Mouse (Mus musculus): Measurements from ENCODE around the gene Zfp575.

DNA sequence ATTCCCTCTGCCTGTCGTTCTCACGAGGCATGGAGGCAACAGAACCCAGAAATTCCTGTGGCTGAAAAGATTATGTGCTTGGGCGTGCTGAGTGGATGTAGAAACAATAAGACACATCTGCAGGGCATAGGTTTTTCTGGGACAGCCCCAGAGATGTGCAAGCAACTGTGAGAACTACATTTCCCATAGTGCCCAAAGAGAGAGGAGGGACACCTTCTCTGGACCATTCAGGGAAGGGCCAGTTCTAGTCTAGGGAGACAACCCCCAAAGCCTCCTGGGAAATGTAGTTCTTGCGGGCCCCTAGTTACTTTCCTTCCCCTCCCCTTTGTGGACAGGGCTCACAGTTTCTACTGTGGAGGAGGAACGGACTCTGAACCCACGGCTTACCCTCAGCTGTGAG lies 20.6 kb upstream of the Zfp575 start:
- TF ChIP-seq POLR2A (IDR thresholded peaks at IDR 0.05; ENCODE audit: borderline replicate concordance, insufficient read depth, low read length) (no peak), CTCF (IDR thresholded peaks at IDR 0.05; ENCODE audit: borderline replicate concordance, insufficient read depth, low read depth, low read length) (no peak)

Data from cerebellum, adult 2 months (tissue).